Mouse (Mus musculus) neural tube, embryonic 14.5 days (tissue): ENCODE results near the gene Gm17455. TPM values are rescaled to one million over a fixed set of nuclear protein-coding genes. Genes with fewer than 3 reads are reported as not detected.

Source experiments
- polyA plus RNA-seq: library from polyadenylated mRNA; unstranded; fragments of >200 nt; fragmentation: Nextera tagmentation; extraction: Ambion mirVana; gene quantifications from 2 replicates; pipeline ENCODE4 v1.2.1, GENCODE M21; 2014

Gene Gm17455
- polyA plus RNA-seq, 1 experiment from 2014 or later = 17.7 TPM

Other genes with a start within 250 kb of the Gm17455 start
- gene Chst3, start 180.5 kb upstream of the Gm17455 start, polyA plus RNA-seq = 0.79 and 1.8 TPM in 2 replicates
- gene Psap, start 122.1 kb upstream of the Gm17455 start, polyA plus RNA-seq = 144 and 154 TPM in 2 replicates
- gene Vsir, start 52.9 kb upstream of the Gm17455 start, polyA plus RNA-seq = 2.0 and 2.4 TPM in 2 replicates